Mouse (Mus musculus): ENCODE measurements around the gene Slc13a3. TPM values are rescaled to one million over a fixed set of nuclear protein-coding genes. Genes with fewer than 3 reads are reported as not detected.

Gene Slc13a3
- total and polyA plus RNA-seq, 2 experiments from 2014 or later = 17.8 to 29.3 TPM

DNA sequence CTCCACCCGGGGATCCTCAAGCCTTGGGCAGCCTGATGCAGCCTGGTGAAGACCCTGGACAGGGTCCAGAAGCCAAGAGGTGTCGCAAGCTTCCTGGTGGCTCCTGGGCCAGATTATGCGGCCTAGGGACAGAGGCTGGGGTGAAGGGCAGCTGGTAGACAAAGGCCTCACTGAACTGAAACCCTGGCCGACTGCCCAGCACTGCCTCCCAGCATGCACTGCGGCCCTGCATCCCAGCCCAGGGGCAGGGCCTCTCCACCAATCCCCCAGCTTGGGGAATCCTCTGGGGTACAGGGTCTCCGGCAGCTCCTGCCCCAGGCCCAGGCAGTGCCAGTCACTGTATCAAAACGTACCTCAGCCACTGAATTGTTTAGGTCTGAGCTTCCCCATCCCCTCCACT lies 55.7 kb downstream of the Slc13a3 start:
- H3K4me2 ChIP-seq (ENCODE audit: low read depth, low read length) = no peak overlapping the region
- WGBS = 24% methylated on average over 7 of the region's 7 CpGs
- no peak overlapping the region for H3K4me3 ChIP-seq (ENCODE audit: low read length)
- ATAC-seq (peak; percentile 60), DNase-seq (ENCODE audit: low spot score) (peak; percentile 83)
- TF ChIP-seq CTCF (IDR thresholded peaks at IDR 0.05; ENCODE audit: low read depth) = no peak
- no peaks in the 10 kb centered on the region for H3K36me3 ChIP-seq (ENCODE audit: insufficient read depth, low read length)
- H3K4me1 ChIP-seq (ENCODE audit: insufficient read depth, low read length) = peaks cover 25% of the 10 kb centered on the region
- no peak overlapping the region for H3K9ac ChIP-seq (replicated peaks; ENCODE audit: low read length)
- H3K27ac ChIP-seq = peak overlapping the region; percentile 59
- H3K9me3 ChIP-seq (ENCODE audit: low read length) = no peaks in the 10 kb centered on the region
- H3K27me3 ChIP-seq (ENCODE audit: insufficient read depth, low read length) = no peaks in the 10 kb centered on the region

DNA sequence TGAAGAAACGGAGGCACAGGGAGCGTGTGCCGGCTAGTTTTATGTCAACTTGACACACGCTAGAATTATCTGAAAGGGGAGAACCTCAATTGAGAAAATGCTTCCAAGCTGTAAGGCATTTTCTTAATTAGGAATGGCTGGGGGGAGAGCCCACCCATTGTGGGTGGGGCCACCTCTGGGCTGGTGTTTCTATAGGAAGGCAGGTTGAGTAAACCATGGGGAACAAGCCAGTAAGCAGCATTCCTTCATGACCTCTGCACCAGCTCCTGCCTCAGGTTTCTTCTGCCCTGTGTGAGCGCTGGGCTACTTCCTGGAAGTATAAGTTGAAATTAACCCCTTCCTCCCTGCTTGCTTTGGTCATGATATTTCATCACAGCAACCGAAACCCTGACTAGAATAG lies 57.2 kb downstream of the Slc13a3 start:
- TF ChIP-seq CTCF (IDR thresholded peaks at IDR 0.05; ENCODE audit: low read depth) = no peak
- H3K9ac ChIP-seq (replicated peaks; ENCODE audit: low read length) = no peak overlapping the region
- no peaks in the 10 kb centered on the region for H3K36me3 ChIP-seq (ENCODE audit: insufficient read depth, low read length)
- no peak overlapping the region for H3K4me3 ChIP-seq (ENCODE audit: low read length)
- DNase-seq (ENCODE audit: low spot score) (no peak), ATAC-seq (no peak)
- H3K27me3 ChIP-seq (ENCODE audit: insufficient read depth, low read length) = no peaks in the 10 kb centered on the region
- 70% methylated on average over 6 of the region's 6 CpGs for WGBS
- no peaks in the 10 kb centered on the region for H3K9me3 ChIP-seq (ENCODE audit: low read length)
- H3K27ac ChIP-seq = no peak overlapping the region
- H3K4me2 ChIP-seq (ENCODE audit: low read depth, low read length) = no peak overlapping the region
- peaks cover 25% of the 10 kb centered on the region for H3K4me1 ChIP-seq (ENCODE audit: insufficient read depth, low read length)

DNA sequence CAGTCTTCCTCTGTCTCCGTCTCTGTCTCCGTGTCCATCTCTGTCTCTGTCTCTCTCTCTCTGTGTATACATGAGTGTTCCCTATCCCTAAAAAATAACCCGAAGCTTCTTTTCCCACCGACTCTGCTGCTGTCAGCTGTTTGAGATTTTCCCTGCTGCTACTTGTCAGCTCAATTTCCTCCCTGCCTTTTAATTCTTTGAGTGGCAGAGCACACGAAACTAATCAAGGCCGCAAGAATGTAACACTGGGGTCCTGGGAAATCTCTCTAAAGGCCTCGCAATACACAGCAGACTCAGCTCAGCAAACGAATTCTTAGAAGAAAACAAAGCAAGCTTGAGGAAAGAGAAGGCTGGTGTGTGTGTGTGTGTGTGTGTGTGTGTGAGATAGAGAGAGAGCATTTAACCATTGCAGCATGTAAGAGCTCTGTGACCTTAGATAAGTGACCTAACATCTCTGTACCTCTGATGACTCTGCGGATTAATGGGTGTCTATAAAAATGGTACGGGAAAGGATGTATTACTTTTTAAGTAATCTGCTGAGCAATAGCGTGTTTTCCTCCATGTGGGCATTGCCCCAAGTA lies 57.8 kb downstream of the Slc13a3 start:
- ATAC-seq = no peak
- Histone ChIP-seq H3K36me3 (ENCODE audit: insufficient read depth, low read length) (no peaks in the 10 kb centered on the region), H3K27me3 (ENCODE audit: insufficient read depth, low read length) (no peaks in the 10 kb centered on the region), H3K9me3 (ENCODE audit: low read length) (no peaks in the 10 kb centered on the region), H3K4me3 (ENCODE audit: low read length) (no peak overlapping the region), H3K9ac (replicated peaks; ENCODE audit: low read length) (no peak overlapping the region), H3K4me1 (ENCODE audit: insufficient read depth, low read length) (peaks cover 25% of the 10 kb centered on the region), H3K4me2 (ENCODE audit: low read depth, low read length) (no peak overlapping the region), H3K27ac (no peak overlapping the region)
- 40% methylated on average over 11 of the region's 11 CpGs for WGBS
- TF ChIP-seq CTCF (IDR thresholded peaks at IDR 0.05; ENCODE audit: low read depth) = no peak
- DNase-seq (ENCODE audit: low spot score) = peak; percentile 18

DNA sequence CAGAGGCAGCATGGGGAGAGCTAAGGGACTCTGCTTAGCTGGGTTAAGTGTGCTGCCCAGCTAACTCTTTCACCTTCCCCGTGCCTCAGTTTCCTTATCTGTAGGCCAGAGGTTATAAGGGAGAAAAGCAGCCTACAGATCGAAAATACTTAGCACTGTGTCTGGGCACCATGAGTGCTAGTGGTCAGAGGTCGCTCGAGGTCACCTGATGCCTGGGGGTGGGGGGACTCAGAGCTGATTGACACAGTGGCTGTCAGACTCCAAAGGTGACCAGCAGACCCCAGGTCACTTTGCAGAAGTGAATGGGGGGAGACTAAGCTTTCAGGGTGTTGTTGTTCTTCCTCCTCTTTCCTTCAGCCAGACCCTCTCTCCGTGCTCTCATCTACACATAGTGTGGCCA lies 58.7 kb downstream of the Slc13a3 start:
- no peak for ATAC-seq
- H3K27ac ChIP-seq = peak overlapping the region; percentile 52; the same call in 1 of the 2 replicates
- no peaks in the 10 kb centered on the region for H3K36me3 ChIP-seq (ENCODE audit: insufficient read depth, low read length)
- H3K4me2 ChIP-seq (ENCODE audit: low read depth, low read length) = no peak overlapping the region
- 79% methylated on average over 5 of the region's 5 CpGs for WGBS
- no peaks in the 10 kb centered on the region for H3K27me3 ChIP-seq (ENCODE audit: insufficient read depth, low read length)
- no peak for TF ChIP-seq CTCF (IDR thresholded peaks at IDR 0.05; ENCODE audit: low read depth)
- H3K9me3 ChIP-seq (ENCODE audit: low read length) = no peaks in the 10 kb centered on the region
- no peak overlapping the region for H3K4me3 ChIP-seq (ENCODE audit: low read length)
- no peak for DNase-seq (ENCODE audit: low spot score)
- peaks cover 17% of the 10 kb centered on the region; the same call in 1 of the 2 replicates for H3K4me1 ChIP-seq (ENCODE audit: insufficient read depth, low read length)
- H3K9ac ChIP-seq (replicated peaks; ENCODE audit: low read length) = no peak overlapping the region

DNA sequence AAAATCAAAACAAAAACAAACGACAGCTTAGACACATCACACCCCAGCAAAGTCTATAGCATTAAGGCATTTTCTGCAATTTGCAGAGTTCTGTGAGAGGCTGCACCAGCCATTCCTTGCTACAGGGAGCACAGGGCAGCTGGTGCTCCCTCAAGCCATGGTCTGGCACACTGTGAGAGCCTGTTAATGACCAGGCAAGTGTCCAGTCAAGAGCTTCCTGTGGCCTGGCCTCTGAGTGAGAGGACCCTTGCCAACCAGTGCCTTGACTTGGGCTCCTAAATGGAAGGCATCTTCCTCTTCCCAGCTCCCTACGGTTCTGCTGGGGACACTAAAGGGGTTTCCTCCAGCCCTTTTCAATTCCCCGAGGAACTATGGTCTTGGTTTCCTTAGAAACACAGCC lies 59.1 kb downstream of the Slc13a3 start:
- WGBS = 32% methylated on average over 3 of the region's 3 CpGs
- no peaks in the 10 kb centered on the region for H3K9me3 ChIP-seq (ENCODE audit: low read length)
- H3K4me3 ChIP-seq (ENCODE audit: low read length) = no peak overlapping the region
- DNase-seq (ENCODE audit: low spot score) (peak; percentile 30), ATAC-seq (no peak)
- TF ChIP-seq CTCF (IDR thresholded peaks at IDR 0.05; ENCODE audit: low read depth) = no peak
- H3K27ac ChIP-seq = peak overlapping the region; percentile 52; the same call in 1 of the 2 replicates
- H3K36me3 ChIP-seq (ENCODE audit: insufficient read depth, low read length) = no peaks in the 10 kb centered on the region
- no peak overlapping the region for H3K4me2 ChIP-seq (ENCODE audit: low read depth, low read length)
- H3K9ac ChIP-seq (replicated peaks; ENCODE audit: low read length) = no peak overlapping the region
- no peaks in the 10 kb centered on the region for H3K27me3 ChIP-seq (ENCODE audit: insufficient read depth, low read length)
- H3K4me1 ChIP-seq (ENCODE audit: insufficient read depth, low read length) = 0 out of 2 replicates have a peak, but pooled peaks cover 14% of the 10 kb centered on the region

DNA sequence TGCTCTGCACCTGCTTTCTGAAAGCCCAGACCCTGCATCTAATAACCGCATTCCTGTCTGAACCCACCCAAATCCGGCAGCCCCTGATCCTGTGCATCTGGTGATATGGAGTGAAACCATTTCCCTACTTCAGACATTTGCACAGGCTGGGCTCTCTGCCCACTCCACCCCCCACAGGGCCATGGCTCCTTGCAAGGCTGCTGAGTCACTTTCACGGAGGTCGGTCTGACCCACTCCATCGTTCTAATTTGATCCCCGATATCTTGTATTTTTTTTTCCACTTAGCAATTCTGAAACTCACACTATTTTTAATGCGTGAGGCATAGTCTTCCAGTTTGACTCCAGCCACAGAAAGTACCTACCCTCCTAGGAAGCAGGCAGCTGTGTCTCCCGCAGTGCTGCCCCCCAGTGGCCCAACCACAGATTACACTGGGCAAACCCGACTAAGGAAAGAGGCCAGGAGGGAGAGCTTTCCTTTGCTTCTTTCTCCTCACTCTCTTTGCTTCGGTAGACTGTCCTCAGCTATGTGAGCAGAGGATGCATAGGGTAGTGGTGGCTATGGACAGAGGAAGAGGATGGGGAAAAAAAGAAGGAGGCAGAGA lies 65.2 kb downstream of the Slc13a3 start:
- DNase-seq (ENCODE audit: low spot score) (peak; percentile 37), ATAC-seq (no peak)
- WGBS = 31% methylated on average over 10 of the region's 10 CpGs
- no peaks in the 10 kb centered on the region for H3K9me3 ChIP-seq (ENCODE audit: low read length)
- no peak overlapping the region for H3K9ac ChIP-seq (replicated peaks; ENCODE audit: low read length)
- H3K27ac ChIP-seq = no peak overlapping the region
- H3K4me3 ChIP-seq (ENCODE audit: low read length) = no peak overlapping the region
- H3K4me1 ChIP-seq (ENCODE audit: insufficient read depth, low read length) = no peaks in the 10 kb centered on the region
- H3K4me2 ChIP-seq (ENCODE audit: low read depth, low read length) = no peak overlapping the region
- H3K36me3 ChIP-seq (ENCODE audit: insufficient read depth, low read length) = no peaks in the 10 kb centered on the region
- TF ChIP-seq CTCF (IDR thresholded peaks at IDR 0.05; ENCODE audit: low read depth) = peak; percentile 70
- H3K27me3 ChIP-seq (ENCODE audit: insufficient read depth, low read length) = no peaks in the 10 kb centered on the region

DNA sequence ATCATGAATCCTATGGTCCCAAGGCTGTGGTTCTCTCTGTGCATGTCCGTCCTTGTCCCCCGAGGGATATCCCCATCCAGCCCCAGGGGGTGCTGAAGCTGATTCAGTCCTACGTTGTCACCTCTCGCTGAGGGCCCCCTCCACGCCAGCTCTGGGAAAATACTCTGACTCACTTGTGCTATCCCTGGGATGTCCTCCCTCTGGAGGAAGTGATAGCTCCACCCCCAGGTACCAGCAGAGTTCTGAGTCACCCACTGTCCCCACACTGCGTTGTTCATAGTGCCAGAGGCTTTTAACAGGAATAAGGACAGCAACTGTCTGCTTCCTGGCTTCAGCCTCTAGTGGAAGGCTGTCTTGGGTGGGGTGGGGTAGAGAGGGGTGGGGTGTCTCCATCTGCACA lies 67.7 kb downstream of the Slc13a3 start:
- H3K27me3 ChIP-seq (ENCODE audit: insufficient read depth, low read length) = no peaks in the 10 kb centered on the region
- ATAC-seq (no peak), DNase-seq (ENCODE audit: low spot score) (no peak)
- no peaks in the 10 kb centered on the region for H3K9me3 ChIP-seq (ENCODE audit: low read length)
- no peak overlapping the region for H3K27ac ChIP-seq
- no peak for TF ChIP-seq CTCF (IDR thresholded peaks at IDR 0.05; ENCODE audit: low read depth)
- H3K4me3 ChIP-seq (ENCODE audit: low read length) = no peak overlapping the region
- no peak overlapping the region for H3K4me2 ChIP-seq (ENCODE audit: low read depth, low read length)
- no peaks in the 10 kb centered on the region for H3K4me1 ChIP-seq (ENCODE audit: insufficient read depth, low read length)
- WGBS = 70% methylated on average over 6 of the region's 6 CpGs
- H3K36me3 ChIP-seq (ENCODE audit: insufficient read depth, low read length) = no peaks in the 10 kb centered on the region
- H3K9ac ChIP-seq (replicated peaks; ENCODE audit: low read length) = no peak overlapping the region
